Mouse (Mus musculus) E14TG2a.4 (cell line): Measurements from ENCODE around the gene Lman2.

Experiments used
- H3K27me3 ChIP-seq: 2 replicates; pipeline ENCODE4 v1.6.1; 2014; ENCODE audit warnings: low read length, control low read depth; ENCODE audit not compliant: insufficient read depth
- H3K36me3 ChIP-seq: 2 replicates; pipeline ENCODE4 v1.6.1; 2014; ENCODE audit warnings: low read length, control low read depth; ENCODE audit not compliant: insufficient read depth
- H3K4me1 ChIP-seq: replicated peaks from 2 replicates; pipeline ENCODE4 v1.6.1; 2014; ENCODE audit warnings: low read depth, low read length, control low read depth
- H3K4me3 ChIP-seq: replicated peaks from 2 replicates; pipeline ENCODE4 v1.5.1; 2014; ENCODE audit warnings: mild to moderate bottlenecking, low read length
- H3K9me3 ChIP-seq: 2 replicates; pipeline ENCODE4 v1.6.1; 2014; ENCODE audit warnings: low read length, control low read depth
- CTCF ChIP-seq: conservative IDR thresholded peaks from 2 replicates; pipeline ENCODE4 v1.5.1; 2014; ENCODE audit warnings: low read length
- NANOG ChIP-seq: IDR thresholded peaks from 2 replicates; pipeline ENCODE4 v1.6.1; 2014; ENCODE audit warnings: borderline replicate concordance, low read length, mixed read lengths
- POU5F1 ChIP-seq: IDR thresholded peaks from 2 replicates; pipeline ENCODE4 v1.6.1; 2014; ENCODE audit warnings: low read length, borderline replicate concordance

The Lman2 gene

DNA sequence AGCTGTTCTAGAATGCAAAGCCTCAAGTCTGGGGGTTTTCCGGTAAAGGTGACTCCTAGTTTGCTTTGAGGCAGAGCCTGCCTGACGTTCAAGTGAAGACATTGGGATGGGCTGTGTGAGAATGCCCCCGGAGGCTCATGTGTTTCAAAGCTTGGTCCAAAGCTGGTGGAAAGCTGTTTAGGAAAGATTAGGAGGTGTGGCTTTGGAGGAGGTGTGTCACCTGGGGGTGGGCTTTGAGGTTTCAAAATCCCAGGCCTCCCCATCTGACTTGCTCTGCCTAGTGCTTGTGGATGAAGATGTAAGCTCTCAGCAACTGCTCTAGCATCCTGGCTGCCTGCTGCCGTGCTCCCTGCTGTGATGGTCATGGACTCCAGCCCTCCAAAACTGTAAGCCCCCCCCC, 26.9 kb downstream of the Lman2 start:
- no peaks in the 10 kb centered on the region for H3K27me3 ChIP-seq
- H3K9me3 ChIP-seq = no peaks in the 10 kb centered on the region
- TF ChIP-seq POU5F1 (no peak), NANOG (no peak), CTCF (no peak)
- H3K36me3 ChIP-seq = no peaks in the 10 kb centered on the region
- peak overlapping the region; percentile 74; the same call in 1 of the 2 replicates for H3K4me3 ChIP-seq
- H3K4me1 ChIP-seq = peaks cover 96% of the 10 kb centered on the region

DNA sequence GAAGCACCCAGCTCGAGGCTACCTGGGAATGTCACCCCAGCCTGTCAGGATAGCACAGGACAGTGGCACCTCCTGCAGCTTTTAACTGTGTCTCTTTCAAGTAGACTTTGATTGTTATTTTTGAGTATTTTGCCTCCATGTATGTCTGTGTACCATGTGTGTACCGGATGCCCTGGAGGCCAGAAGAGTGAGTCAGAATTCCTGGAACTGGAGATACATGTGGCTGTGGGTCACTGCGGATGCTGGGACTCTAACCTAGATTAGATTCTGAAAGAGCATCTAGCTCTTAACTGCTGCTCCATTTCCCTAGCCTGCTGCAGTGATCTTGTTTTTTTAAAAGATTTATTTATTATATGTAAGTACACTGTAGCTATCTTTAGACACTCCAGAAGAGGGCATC, 30.3 kb downstream of the Lman2 start:
- Histone ChIP-seq H3K9me3 (no peaks in the 10 kb centered on the region), H3K4me1 (peaks cover 86% of the 10 kb centered on the region), H3K27me3 (no peaks in the 10 kb centered on the region), H3K36me3 (peaks cover 10% of the 10 kb centered on the region), H3K4me3 (no peak overlapping the region)
- TF ChIP-seq CTCF (no peak), NANOG (no peak), POU5F1 (no peak)

DNA sequence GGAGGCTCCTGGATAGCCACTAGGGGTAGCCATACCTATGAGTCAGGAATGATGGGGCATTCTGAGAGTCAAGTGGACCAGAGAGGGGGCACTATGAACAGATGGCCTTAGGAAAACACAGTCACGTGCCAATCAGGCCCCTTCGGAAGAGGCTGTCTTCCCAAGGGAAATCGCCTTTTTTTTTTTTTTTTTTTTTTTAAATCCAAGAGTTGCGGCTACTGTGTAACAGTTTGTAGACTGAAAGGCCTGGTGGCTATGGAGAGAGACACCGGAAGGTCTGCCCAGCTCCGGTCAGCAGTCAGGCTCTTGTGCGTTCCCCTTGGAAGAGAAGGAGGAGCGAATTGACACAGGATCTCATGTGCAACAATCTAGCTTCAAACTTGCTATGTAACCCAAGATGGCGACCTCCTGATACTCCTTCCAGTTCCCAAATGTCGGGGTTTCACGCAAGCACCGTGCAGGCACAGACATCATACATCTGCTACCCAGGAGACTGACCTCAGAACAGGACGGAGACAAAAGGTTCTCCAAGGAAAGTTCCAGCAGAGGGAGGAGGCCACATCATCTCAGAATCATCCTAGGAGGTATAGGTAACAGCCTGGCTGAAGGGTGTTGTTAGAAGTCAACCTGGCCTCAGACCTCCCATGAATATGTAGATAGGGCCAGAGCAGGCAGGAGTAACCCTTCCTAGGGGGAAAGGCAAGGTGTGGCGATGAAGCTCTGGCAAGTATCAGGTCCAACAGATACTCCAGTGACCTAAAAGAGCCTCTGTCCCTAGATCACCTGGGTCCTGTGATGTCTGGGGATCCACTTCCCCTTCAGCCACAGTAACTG, 31.8 kb downstream of the Lman2 start:
- Histone ChIP-seq H3K4me1 (peaks cover 86% of the 10 kb centered on the region), H3K9me3 (no peaks in the 10 kb centered on the region), H3K27me3 (no peaks in the 10 kb centered on the region), H3K36me3 (peaks cover 21% of the 10 kb centered on the region), H3K4me3 (peak overlapping the region; percentile 89)
- TF ChIP-seq NANOG (no peak), POU5F1 (no peak), CTCF (no peak; the same call in 1 of the 2 replicates)

DNA sequence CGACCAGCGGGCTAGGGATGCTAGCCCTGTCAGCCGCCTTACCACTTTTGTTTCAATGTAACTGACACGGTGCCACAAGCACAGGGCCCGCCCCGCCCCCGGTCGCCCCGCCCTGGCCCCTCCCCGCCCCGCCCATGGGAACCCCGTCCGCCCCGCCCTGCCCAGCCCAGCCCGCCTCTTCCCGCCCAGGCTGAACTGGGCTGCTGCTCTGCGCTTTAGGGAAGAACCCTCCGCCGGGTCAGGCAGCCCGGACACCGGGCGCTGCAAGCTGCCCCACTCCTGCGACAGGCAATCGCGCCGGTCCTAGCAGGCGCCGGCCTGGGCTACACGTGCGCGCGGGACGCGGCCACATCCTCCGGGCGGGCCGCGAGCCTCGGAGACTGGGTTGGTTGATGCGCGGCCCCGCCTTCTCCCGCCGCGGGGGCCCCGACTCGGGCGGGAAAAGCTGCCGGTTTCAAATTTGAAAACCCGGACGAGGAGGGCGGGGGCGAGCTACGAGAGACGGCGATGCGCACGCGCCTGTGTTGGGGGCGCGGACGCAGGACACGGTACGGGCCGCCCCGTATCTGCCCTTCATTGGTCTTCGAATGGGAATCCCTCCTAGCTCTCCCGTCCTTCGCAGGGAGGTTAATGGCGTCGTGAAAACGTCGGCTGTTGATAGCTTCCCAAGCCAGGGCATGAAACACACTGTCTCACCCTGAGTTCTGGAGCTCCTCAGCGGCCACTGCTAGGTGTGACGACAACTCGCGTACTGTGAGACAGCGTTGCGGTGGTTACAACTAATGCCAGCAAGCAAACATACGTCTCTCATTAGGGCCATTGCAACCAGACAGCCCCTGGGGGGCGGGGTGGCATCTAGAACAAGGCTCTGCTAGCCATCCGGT, 32.7 kb downstream of the Lman2 start, which contains the start of gene Mxd3:
TSS of gene Mxd3 (minus strand) at position 141 of the 884 bp plus-strand sequence.
- Histone ChIP-seq H3K4me3 (peak within 1 kb of the TSS; percentile 89), H3K27me3 (no peaks in the 10 kb centered on the region), H3K36me3 (peaks cover 29% of the 10 kb centered on the region), H3K4me1 (peaks cover 85% of the 10 kb centered on the region), H3K9me3 (no peaks in the 10 kb centered on the region)
- TF ChIP-seq NANOG (no peak), CTCF (peak; percentile 50; the same call in 1 of the 2 replicates)

DNA sequence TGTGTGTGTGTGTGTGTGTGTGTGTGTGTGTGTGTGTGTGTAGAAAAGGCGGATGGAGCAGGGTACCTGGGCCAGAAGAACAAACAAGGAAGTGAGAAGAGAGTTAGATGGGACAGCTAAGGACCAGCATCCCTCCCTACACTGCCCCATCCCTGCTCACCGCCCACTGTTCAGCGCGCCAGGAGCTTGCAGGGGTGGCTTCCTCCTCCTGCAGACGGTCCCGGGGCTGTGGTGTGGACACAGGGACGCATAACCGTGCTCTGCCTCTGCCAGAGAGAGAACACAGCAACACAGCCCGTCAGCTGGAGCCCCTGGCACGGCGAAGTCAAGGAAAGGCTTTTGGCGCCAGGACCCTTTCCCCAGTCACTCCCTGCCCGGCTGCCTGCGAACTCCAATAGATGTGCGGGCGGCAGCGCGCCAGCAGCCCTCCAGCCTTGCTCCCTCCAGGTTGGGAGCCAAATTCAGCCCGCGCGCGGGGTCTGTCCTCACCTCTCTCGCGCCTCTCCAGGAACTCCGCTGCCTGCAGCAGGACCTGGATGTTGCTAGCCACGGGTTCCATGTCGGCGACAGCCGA, 33.4 kb downstream of the Lman2 start:
- Histone ChIP-seq H3K4me3 (peak overlapping the region; percentile 89), H3K36me3 (peaks cover 35% of the 10 kb centered on the region), H3K4me1 (peaks cover 85% of the 10 kb centered on the region), H3K9me3 (no peaks in the 10 kb centered on the region), H3K27me3 (no peaks in the 10 kb centered on the region)
- no peak for TF ChIP-seq NANOG
- TF ChIP-seq CTCF = no peak
- TF ChIP-seq POU5F1 = no peak

DNA sequence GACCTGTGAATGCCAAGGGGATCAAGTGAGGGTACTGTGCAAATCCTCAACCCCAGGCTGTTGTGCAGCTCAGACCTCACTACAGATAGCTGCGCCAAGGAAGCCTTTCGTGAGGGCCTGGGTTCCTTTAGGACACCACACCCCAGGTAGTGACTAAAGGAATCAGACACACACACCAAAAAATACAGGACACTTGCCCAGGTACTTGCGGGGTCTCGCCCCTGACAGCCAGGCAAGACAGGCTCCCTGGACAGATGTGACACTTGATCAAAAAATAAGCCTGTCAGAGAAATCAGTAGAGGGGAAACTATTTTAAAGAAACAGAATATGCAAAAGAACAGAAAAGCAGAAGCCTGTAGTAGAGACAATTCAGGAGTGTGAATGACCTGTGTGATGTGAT, 33.9 kb downstream of the Lman2 start:
- Histone ChIP-seq H3K4me1 (peaks cover 85% of the 10 kb centered on the region), H3K9me3 (no peaks in the 10 kb centered on the region), H3K27me3 (no peaks in the 10 kb centered on the region), H3K4me3 (peak overlapping the region; percentile 89), H3K36me3 (peaks cover 40% of the 10 kb centered on the region)
- no peak for TF ChIP-seq CTCF
- TF ChIP-seq NANOG = no peak
- TF ChIP-seq POU5F1 = no peak

DNA sequence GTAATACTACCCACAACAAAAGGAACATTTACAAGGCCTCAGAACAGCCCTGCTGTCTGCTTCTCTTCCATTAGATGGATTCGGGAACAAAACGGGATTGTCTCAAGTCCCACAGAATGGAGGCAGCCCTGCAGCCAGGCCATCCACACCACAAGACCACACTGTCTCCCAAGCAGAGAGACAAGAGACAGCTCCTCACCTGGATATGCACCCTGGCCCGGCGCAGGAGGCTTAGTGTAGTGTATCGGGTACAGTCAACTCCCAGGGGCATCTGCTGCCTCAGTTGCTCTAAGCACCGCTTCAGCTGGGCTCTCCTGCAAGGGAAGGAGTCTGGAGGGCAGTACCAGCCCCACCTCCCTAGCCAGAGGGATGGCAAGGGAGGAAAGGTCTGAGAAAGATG, 34.4 kb downstream of the Lman2 start:
- Histone ChIP-seq H3K36me3 (peaks cover 45% of the 10 kb centered on the region), H3K4me3 (peak overlapping the region; percentile 89), H3K9me3 (no peaks in the 10 kb centered on the region), H3K4me1 (peaks cover 85% of the 10 kb centered on the region), H3K27me3 (no peaks in the 10 kb centered on the region)
- TF ChIP-seq CTCF (no peak), NANOG (no peak), POU5F1 (no peak)

DNA sequence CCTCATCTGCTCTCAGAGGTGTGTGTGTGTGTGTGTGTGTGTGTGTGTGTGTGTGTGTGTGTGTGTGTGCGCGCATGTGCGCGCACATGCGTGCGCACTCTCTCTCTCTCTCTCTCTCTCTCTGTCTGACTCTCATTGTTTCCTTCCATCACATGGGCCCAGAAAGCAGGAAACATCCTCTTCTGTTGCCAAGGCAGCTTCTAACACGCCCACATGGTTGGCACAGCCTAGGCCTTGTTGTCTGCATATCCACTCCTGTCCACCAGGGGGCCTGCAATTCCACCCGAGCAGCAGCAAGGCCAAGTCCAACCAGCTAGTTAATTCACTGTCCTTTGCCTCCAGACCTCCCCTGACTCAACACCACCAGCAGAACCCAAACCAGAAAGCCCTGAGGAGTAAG, 35.0 kb downstream of the Lman2 start:
- Histone ChIP-seq H3K27me3 (no peaks in the 10 kb centered on the region), H3K4me1 (peaks cover 85% of the 10 kb centered on the region), H3K4me3 (peak overlapping the region; percentile 89), H3K9me3 (no peaks in the 10 kb centered on the region), H3K36me3 (peaks cover 51% of the 10 kb centered on the region)
- TF ChIP-seq NANOG (no peak), CTCF (peak; percentile 93)
